Mouse (Mus musculus) embryonic facial prominence, embryonic 10.5 days (tissue): ENCODE measurements around the gene Ccn1. TPM values are rescaled to one million over a fixed set of nuclear protein-coding genes. Genes with fewer than 3 reads are reported as not detected.

Experiments
- DNase-seq: peaks from one replicate; pipeline ENCODE4 v3.0.0-alpha.2; 2017; ENCODE audit warnings: low spot score
- H3K27ac ChIP-seq: fragments of 300-500 bp; sonication (generic); replicated peaks from 2 replicates; pipeline ENCODE4 v1.5.1; 2016; ENCODE audit warnings: mild to moderate bottlenecking
- H3K27me3 ChIP-seq: fragments of 300-500 bp; sonication (generic); replicated peaks from 2 replicates; pipeline ENCODE4 v1.6.1; 2016; ENCODE audit warnings: low read depth, mild to moderate bottlenecking; ENCODE audit not compliant: poor library complexity, severe bottlenecking
- H3K36me3 ChIP-seq: fragments of 300-500 bp; sonication (generic); replicated peaks from 2 replicates; pipeline ENCODE4 v1.6.1; 2016; ENCODE audit warnings: mild to moderate bottlenecking, moderate library complexity
- H3K4me1 ChIP-seq: fragments of 300-500 bp; sonication (generic); 2 replicates; pipeline ENCODE4 v1.6.1; 2016
- H3K4me3 ChIP-seq: fragments of 300-500 bp; sonication (generic); 2 replicates; pipeline ENCODE4 v1.5.1; 2016; ENCODE audit warnings: mild to moderate bottlenecking, moderate library complexity
- H3K9me3 ChIP-seq: fragments of 300-500 bp; sonication (generic); 2 replicates; pipeline ENCODE4 v1.6.1; 2016; ENCODE audit warnings: mild to moderate bottlenecking
- WGBS: fragments of 180-500 bp; shearing (Covaris S2); methylation state at CpG from one replicate; pipeline ENCODE4 v1.1.7; 2016; 5-methylcytosine and 5-hydroxymethylcytosine counted together
- polyA plus RNA-seq: library from polyadenylated mRNA; unstranded; fragments of >200 nt; fragmentation: Nextera tagmentation; extraction: Ambion mirVana; gene quantifications from 2 replicates; pipeline ENCODE4 v1.2.1, GENCODE M21; 2016

The Ccn1 gene
- 40.2 and 42.2 TPM in 2 replicates for polyA plus RNA-seq

GRCm38 (mm10) chr3:145649852-145650202 is at the start of gene Ccn1:
TSS of gene Ccn1 (minus strand) at chr3:145649981.
- H3K4me3 ChIP-seq = peak within 1 kb of the TSS; percentile 80
- peak within 1 kb of the TSS; percentile 95 for H3K27ac ChIP-seq
- peaks cover 13% of the 10 kb centered on the region for H3K36me3 ChIP-seq
- WGBS = under 1% methylated on average over 29 of the region's 29 CpGs
- peaks cover 28% of the 10 kb centered on the region for H3K27me3 ChIP-seq
- H3K9me3 ChIP-seq = no peaks in the 10 kb centered on the region
- H3K4me1 ChIP-seq = peaks cover 80% of the 10 kb centered on the region
- peak; percentile 91 for DNase-seq

- Histone ChIP-seq H3K27ac (no peak overlapping the region), H3K4me1 (peaks cover 13% of the 10 kb centered on the region), H3K27me3 (no peaks in the 10 kb centered on the region), H3K4me3 (no peak overlapping the region), H3K36me3 (no peaks in the 10 kb centered on the region), H3K9me3 (no peaks in the 10 kb centered on the region)
- whole genome bisulfite sequencing = 92% methylated on average over 2 of the region's 2 CpGs
- no peak for DNase-seq
Observed at GRCm38 (mm10) chr3:145693361-145693760, 43.6 kb upstream of the Ccn1 start.

GRCm38 (mm10) chr3:145692037-145692436 is 42.3 kb upstream of the Ccn1 start:
- WGBS = 80% methylated on average over 9 of the region's 9 CpGs
- Histone ChIP-seq H3K36me3 (no peaks in the 10 kb centered on the region), H3K27me3 (no peaks in the 10 kb centered on the region), H3K4me3 (no peak overlapping the region), H3K4me1 (peaks cover 13% of the 10 kb centered on the region), H3K9me3 (no peaks in the 10 kb centered on the region), H3K27ac (0 out of 2 replicates have a peak overlapping the region, but pooled peaks have one; percentile 21)
- DNase-seq = peak; percentile 15

GRCm38 (mm10) chr3:145691415-145691814 is 41.6 kb upstream of the Ccn1 start:
- Histone ChIP-seq H3K36me3 (no peaks in the 10 kb centered on the region), H3K27me3 (no peaks in the 10 kb centered on the region), H3K4me3 (no peak overlapping the region), H3K9me3 (no peaks in the 10 kb centered on the region), H3K4me1 (peaks cover 13% of the 10 kb centered on the region), H3K27ac (0 out of 2 replicates have a peak overlapping the region, but pooled peaks have one; percentile 21)
- no peak for DNase-seq
- WGBS = 41% methylated on average over 7 of the region's 7 CpGs

- Histone ChIP-seq H3K27ac (no peak overlapping the region), H3K9me3 (no peaks in the 10 kb centered on the region), H3K4me3 (no peak overlapping the region), H3K27me3 (0 out of 2 replicates have a peak, but pooled peaks cover 4% of the 10 kb centered on the region), H3K36me3 (no peaks in the 10 kb centered on the region), H3K4me1 (peaks cover 24% of the 10 kb centered on the region)
- WGBS = 91% methylated on average over 9 of the region's 9 CpGs
- no peak for DNase-seq
Observed at GRCm38 (mm10) chr3:145689271-145689670, 39.5 kb upstream of the Ccn1 start.

- Histone ChIP-seq H3K9me3 (no peaks in the 10 kb centered on the region), H3K4me3 (no peak overlapping the region), H3K27ac (no peak overlapping the region), H3K4me1 (peaks cover 25% of the 10 kb centered on the region), H3K27me3 (0 out of 2 replicates have a peak, but pooled peaks cover 4% of the 10 kb centered on the region), H3K36me3 (no peaks in the 10 kb centered on the region)
- DNase-seq = no peak
- 67% methylated on average over 5 of the region's 5 CpGs for WGBS
Observed at GRCm38 (mm10) chr3:145687836-145688235, 38.1 kb upstream of the Ccn1 start.

- Histone ChIP-seq H3K36me3 (no peaks in the 10 kb centered on the region), H3K27me3 (0 out of 2 replicates have a peak, but pooled peaks cover 4% of the 10 kb centered on the region), H3K27ac (no peak overlapping the region; the same call in 1 of the 2 replicates), H3K4me3 (no peak overlapping the region), H3K9me3 (no peaks in the 10 kb centered on the region), H3K4me1 (peaks cover 12% of the 10 kb centered on the region)
- peak; percentile 23 for DNase-seq
- WGBS = 40% methylated on average over 19 of the region's 19 CpGs
Observed at GRCm38 (mm10) chr3:145684604-145685441, 35.0 kb upstream of the Ccn1 start.

GRCm38 (mm10) chr3:145684201-145684600 is 34.4 kb upstream of the Ccn1 start:
- Histone ChIP-seq H3K27ac (no peak overlapping the region), H3K4me1 (peaks cover 12% of the 10 kb centered on the region), H3K36me3 (no peaks in the 10 kb centered on the region), H3K4me3 (no peak overlapping the region), H3K27me3 (0 out of 2 replicates have a peak, but pooled peaks cover 4% of the 10 kb centered on the region), H3K9me3 (no peaks in the 10 kb centered on the region)
- no peak for DNase-seq
- WGBS = 52% methylated on average over 4 of the region's 4 CpGs

GRCm38 (mm10) chr3:145681348-145681935 is 31.7 kb upstream of the Ccn1 start:
- H3K9me3 ChIP-seq = no peaks in the 10 kb centered on the region
- 77% methylated on average over 10 of the region's 10 CpGs for WGBS
- no peak overlapping the region for H3K4me3 ChIP-seq
- H3K27ac ChIP-seq = no peak overlapping the region
- no peaks in the 10 kb centered on the region for H3K36me3 ChIP-seq
- peaks cover 17% of the 10 kb centered on the region for H3K4me1 ChIP-seq
- DNase-seq = no peak
- H3K27me3 ChIP-seq = 0 out of 2 replicates have a peak, but pooled peaks cover 4% of the 10 kb centered on the region

GRCm38 (mm10) chr3:145680686-145681085 is 30.9 kb upstream of the Ccn1 start:
- no peaks in the 10 kb centered on the region for H3K9me3 ChIP-seq
- 95% methylated on average over 5 of the region's 5 CpGs for WGBS
- no peaks in the 10 kb centered on the region for H3K36me3 ChIP-seq
- no peak overlapping the region for H3K27ac ChIP-seq
- no peak for DNase-seq
- no peak overlapping the region for H3K4me3 ChIP-seq
- H3K4me1 ChIP-seq = peaks cover 17% of the 10 kb centered on the region
- 0 out of 2 replicates have a peak, but pooled peaks cover 4% of the 10 kb centered on the region for H3K27me3 ChIP-seq

GRCm38 (mm10) chr3:145676212-145676611 is 26.4 kb upstream of the Ccn1 start:
- no peak overlapping the region for H3K4me3 ChIP-seq
- H3K27me3 ChIP-seq = no peaks in the 10 kb centered on the region
- DNase-seq = no peak
- peaks cover 4% of the 10 kb centered on the region for H3K4me1 ChIP-seq
- no peaks in the 10 kb centered on the region for H3K36me3 ChIP-seq
- 87% methylated on average over 6 of the region's 6 CpGs for WGBS
- H3K9me3 ChIP-seq = no peaks in the 10 kb centered on the region
- H3K27ac ChIP-seq = no peak overlapping the region

GRCm38 (mm10) chr3:145674815-145675214 is 25.0 kb upstream of the Ccn1 start:
- H3K4me3 ChIP-seq = no peak overlapping the region
- H3K27ac ChIP-seq = no peak overlapping the region
- peaks cover 4% of the 10 kb centered on the region for H3K4me1 ChIP-seq
- H3K9me3 ChIP-seq = no peaks in the 10 kb centered on the region
- WGBS = 69% methylated on average over 2 of the region's 2 CpGs
- H3K27me3 ChIP-seq = no peaks in the 10 kb centered on the region
- DNase-seq = no peak
- no peaks in the 10 kb centered on the region for H3K36me3 ChIP-seq

- H3K27me3 ChIP-seq = no peaks in the 10 kb centered on the region
- WGBS = 89% methylated on average over 4 of the region's 4 CpGs
Observed at GRCm38 (mm10) chr3:145666383-145666782, 16.6 kb upstream of the Ccn1 start.

More at GRCm38 (mm10) chr3:145666383-145666782, 16.6 kb upstream of the Ccn1 start:
- Histone ChIP-seq H3K4me1 (no peaks in the 10 kb centered on the region), H3K9me3 (no peaks in the 10 kb centered on the region), H3K4me3 (no peak overlapping the region), H3K36me3 (no peaks in the 10 kb centered on the region), H3K27ac (no peak overlapping the region)
- no peak for DNase-seq
